Mouse (Mus musculus) hindbrain, embryonic 15.5 days (tissue): Measurements from ENCODE around the gene Bank1. TPM values are rescaled to one million over a fixed set of nuclear protein-coding genes. Genes with fewer than 3 reads are reported as not detected.
"Not testable (repeated sequence)": the region's sequence is repeated elsewhere in the genome, so short reads cannot be mapped to it uniquely, and the experiment has no call there.

ENCODE experiments used
- ATAC-seq: fragments of 200-750 bp; cut with Nextera tagmentation; 2 replicates; pipeline ENCODE4 v1.8.0; 2017; ENCODE audit warnings: low read depth, moderate number of reproducible peaks, moderate TSS enrichment; ENCODE audit not compliant: low FRiP score
- H3K27ac ChIP-seq: fragments of 300-500 bp; sonication (generic); replicated peaks from 2 replicates; pipeline ENCODE4 v1.5.1; 2015; ENCODE audit warnings: mild to moderate bottlenecking, inconsistent platforms
- H3K27me3 ChIP-seq: fragments of 300-500 bp; sonication (generic); 2 replicates; pipeline ENCODE4 v1.6.1; 2015; ENCODE audit warnings: control low read depth, inconsistent platforms
- H3K36me3 ChIP-seq: fragments of 300-500 bp; sonication (generic); 2 replicates; pipeline ENCODE4 v1.6.1; 2015; ENCODE audit warnings: control low read depth, inconsistent platforms
- H3K4me1 ChIP-seq: fragments of 300-500 bp; sonication (generic); replicated peaks from 2 replicates; pipeline ENCODE4 v1.6.1; 2015; ENCODE audit warnings: control low read depth, inconsistent platforms
- H3K4me2 ChIP-seq: fragments of 300-500 bp; sonication (generic); 2 replicates; pipeline ENCODE4 v1.6.1; 2015; ENCODE audit warnings: moderate library complexity, mild to moderate bottlenecking, inconsistent platforms
- H3K4me3 ChIP-seq: fragments of 300-500 bp; sonication (generic); 2 replicates; pipeline ENCODE4 v1.5.1; 2015; ENCODE audit warnings: mild to moderate bottlenecking, inconsistent platforms
- H3K9ac ChIP-seq: fragments of 300-500 bp; sonication (generic); 2 replicates; pipeline ENCODE4 v1.6.1; 2015; ENCODE audit warnings: inconsistent platforms
- H3K9me3 ChIP-seq: fragments of 300-500 bp; sonication (generic); 2 replicates; pipeline ENCODE4 v1.6.1; 2016; ENCODE audit warnings: control low read depth, inconsistent platforms
- WGBS: fragments of 180-500 bp; shearing (Covaris S2); methylation state at CpG from one replicate; pipeline ENCODE4 v1.1.7; 2015; 5-methylcytosine and 5-hydroxymethylcytosine counted together
- polyA plus RNA-seq: library from polyadenylated mRNA; unstranded; fragments of >200 nt; fragmentation: Nextera tagmentation; extraction: Ambion mirVana; gene quantifications from 2 replicates; pipeline ENCODE4 v1.2.1, GENCODE M21; 2015

Gene Bank1
- 0.40 and 0.46 TPM in 2 replicates for polyA plus RNA-seq

- Histone ChIP-seq H3K27me3 (no peaks in the 10 kb centered on the region), H3K9me3 (no peaks in the 10 kb centered on the region), H3K9ac (no peak within 1 kb of the TSS), H3K4me1 (no peaks in the 10 kb centered on the region), H3K27ac (no peak within 1 kb of the TSS), H3K36me3 (no peaks in the 10 kb centered on the region), H3K4me2 (no peak within 1 kb of the TSS), H3K4me3 (no peak within 1 kb of the TSS)
- WGBS: 81% methylated on average over 5 of the region's 5 CpGs
- no peak for ATAC-seq
Observed at GRCm38 (mm10) chr3:136325783-136326182, at the start of gene Bank1. TSS of gene Bank1 (minus strand) at chr3:136326066.

DNA sequence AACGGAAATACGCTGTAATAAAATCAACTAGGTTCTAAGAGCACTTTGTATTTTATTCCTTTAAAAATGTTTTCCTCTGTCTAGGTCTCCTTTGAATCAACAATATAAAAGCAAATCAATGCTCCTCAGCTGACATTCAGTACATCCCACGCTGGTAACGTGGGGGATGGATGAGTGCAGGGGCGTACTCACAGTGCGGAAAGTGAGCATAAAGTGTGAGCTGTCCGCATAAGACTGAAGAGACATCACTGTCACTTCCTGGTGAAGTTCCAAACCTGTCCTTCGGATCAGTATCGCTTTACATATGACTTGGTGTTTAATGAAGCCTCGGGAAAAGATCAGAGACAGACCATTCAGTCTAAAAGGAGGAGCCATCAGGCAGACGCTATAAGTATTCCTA is 44.0 kb upstream of the Bank1 start:
- H3K4me2 ChIP-seq: no peak overlapping the region
- H3K9me3 ChIP-seq: no peaks in the 10 kb centered on the region
- no peak overlapping the region for H3K9ac ChIP-seq
- H3K27ac ChIP-seq: no peak overlapping the region
- no peaks in the 10 kb centered on the region for H3K36me3 ChIP-seq
- H3K4me3 ChIP-seq: no peak overlapping the region
- 69% methylated on average over 11 of the region's 11 CpGs for WGBS
- H3K4me1 ChIP-seq: no peaks in the 10 kb centered on the region
- no peaks in the 10 kb centered on the region for H3K27me3 ChIP-seq
- ATAC-seq: no peak

DNA sequence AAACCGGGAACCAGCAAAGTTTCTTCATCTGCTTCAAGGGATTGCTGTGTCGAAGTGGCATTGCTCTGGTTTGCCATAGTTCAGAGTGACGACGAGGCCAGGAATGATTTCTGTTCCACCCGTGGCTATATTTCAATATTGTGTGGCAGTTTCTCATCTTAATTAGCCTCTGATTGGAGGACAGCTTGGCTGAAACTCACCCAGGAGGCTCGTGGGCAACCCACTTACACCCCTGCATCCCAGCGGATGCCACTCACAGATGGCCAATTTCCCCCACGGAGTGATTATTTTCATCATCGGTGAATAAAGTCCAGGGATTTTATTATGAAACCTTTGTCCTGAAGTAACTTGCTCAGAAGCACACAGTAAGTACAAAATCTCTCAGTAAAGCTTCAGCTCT is 43.6 kb upstream of the Bank1 start:
- no peak overlapping the region for H3K4me2 ChIP-seq
- no peak overlapping the region for H3K9ac ChIP-seq
- H3K4me3 ChIP-seq: no peak overlapping the region
- no peak overlapping the region for H3K27ac ChIP-seq
- WGBS: 63% methylated on average over 9 of the region's 9 CpGs
- no peaks in the 10 kb centered on the region for H3K9me3 ChIP-seq
- H3K4me1 ChIP-seq: no peaks in the 10 kb centered on the region
- H3K27me3 ChIP-seq: no peaks in the 10 kb centered on the region
- ATAC-seq: no peak
- no peaks in the 10 kb centered on the region for H3K36me3 ChIP-seq

- Histone ChIP-seq H3K9me3 (no peaks in the 10 kb centered on the region), H3K4me2 (no peak overlapping the region), H3K27ac (no peak overlapping the region), H3K9ac (no peak overlapping the region), H3K4me3 (no peak overlapping the region), H3K36me3 (no peaks in the 10 kb centered on the region), H3K27me3 (no peaks in the 10 kb centered on the region), H3K4me1 (no peaks in the 10 kb centered on the region)
- ATAC-seq: no peak
- WGBS: 88% methylated on average over 4 of the region's 4 CpGs
Observed at GRCm38 (mm10) chr3:136368505-136368999, 42.7 kb upstream of the Bank1 start.

DNA sequence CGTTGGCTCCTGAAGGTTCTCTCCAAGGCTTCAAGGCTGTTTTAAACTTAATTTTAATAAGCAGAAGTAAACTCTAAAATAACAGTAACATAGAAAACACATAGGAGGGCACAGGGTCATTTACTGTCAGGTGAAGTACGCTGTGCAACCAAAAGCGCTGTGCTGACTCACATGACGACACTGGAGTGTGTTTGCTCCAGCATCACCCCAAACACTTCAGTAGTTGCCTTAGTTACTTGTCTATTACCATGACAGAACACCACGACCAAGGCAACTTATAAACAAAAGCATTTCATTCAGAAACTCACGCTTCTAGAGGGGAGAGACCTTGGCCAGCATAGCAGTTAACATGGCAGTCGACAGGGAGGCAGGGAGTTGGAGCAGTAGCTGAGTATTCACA is 23.8 kb upstream of the Bank1 start:
- ATAC-seq: no peak
- Histone ChIP-seq H3K27me3 (no peaks in the 10 kb centered on the region), H3K9me3 (no peaks in the 10 kb centered on the region), H3K27ac (no peak overlapping the region), H3K9ac (no peak overlapping the region), H3K4me3 (no peak overlapping the region), H3K4me2 (no peak overlapping the region), H3K4me1 (no peaks in the 10 kb centered on the region), H3K36me3 (no peaks in the 10 kb centered on the region)
- WGBS: 65% methylated on average over 7 of the region's 7 CpGs

DNA sequence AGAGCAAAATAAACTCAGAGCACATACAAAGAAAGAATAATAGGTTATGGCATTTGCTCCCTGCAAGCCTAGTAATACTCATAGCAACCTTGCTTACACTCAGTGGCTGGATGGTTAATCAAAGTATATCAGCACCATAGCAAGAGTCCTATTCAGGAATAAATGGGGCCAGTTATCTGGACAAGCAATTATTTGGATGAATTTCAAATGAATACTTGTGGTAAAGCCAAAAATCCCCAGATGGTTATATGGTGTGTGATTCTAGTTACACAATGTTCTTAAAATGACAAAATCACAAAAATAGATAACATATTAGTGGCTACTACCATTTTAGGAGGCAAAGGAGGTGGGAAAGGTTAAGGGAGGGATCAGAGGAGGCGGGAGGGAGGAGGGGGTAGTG is 22.7 kb upstream of the Bank1 start:
- Histone ChIP-seq H3K27me3 (no peaks in the 10 kb centered on the region), H3K4me1 (no peaks in the 10 kb centered on the region), H3K9ac (no peak overlapping the region), H3K9me3 (no peaks in the 10 kb centered on the region), H3K36me3 (no peaks in the 10 kb centered on the region), H3K4me3 (no peak overlapping the region), H3K27ac (no peak overlapping the region), H3K4me2 (no peak overlapping the region)
- 83% methylated on average over 1 of the region's 1 CpGs for WGBS
- no peak for ATAC-seq

DNA sequence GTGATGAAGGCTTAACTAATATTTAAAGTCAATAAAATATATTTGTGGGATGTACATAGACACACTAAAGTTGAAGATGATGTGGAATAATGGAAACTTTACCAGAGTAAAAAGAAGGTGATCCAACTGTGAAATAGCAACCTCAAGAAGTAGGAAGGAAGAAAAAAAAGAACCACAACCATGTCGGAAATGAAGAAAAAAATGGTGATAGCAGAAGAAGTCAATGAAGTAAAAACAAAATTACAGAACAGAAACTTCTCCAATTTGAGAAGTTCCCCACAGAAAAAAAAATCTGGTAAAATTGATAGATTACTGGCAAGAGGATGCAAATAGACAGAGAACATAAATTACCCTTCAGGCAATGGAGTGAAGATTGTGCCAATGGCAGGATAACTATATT is 21.4 kb upstream of the Bank1 start:
- no peak overlapping the region for H3K9ac ChIP-seq
- no peak overlapping the region for H3K4me2 ChIP-seq
- no peaks in the 10 kb centered on the region for H3K27me3 ChIP-seq
- H3K9me3 ChIP-seq: no peaks in the 10 kb centered on the region
- no peak for ATAC-seq
- no peaks in the 10 kb centered on the region for H3K36me3 ChIP-seq
- 92% methylated on average over 1 of the region's 1 CpGs for WGBS
- H3K27ac ChIP-seq: no peak overlapping the region
- no peaks in the 10 kb centered on the region for H3K4me1 ChIP-seq
- no peak overlapping the region for H3K4me3 ChIP-seq

DNA sequence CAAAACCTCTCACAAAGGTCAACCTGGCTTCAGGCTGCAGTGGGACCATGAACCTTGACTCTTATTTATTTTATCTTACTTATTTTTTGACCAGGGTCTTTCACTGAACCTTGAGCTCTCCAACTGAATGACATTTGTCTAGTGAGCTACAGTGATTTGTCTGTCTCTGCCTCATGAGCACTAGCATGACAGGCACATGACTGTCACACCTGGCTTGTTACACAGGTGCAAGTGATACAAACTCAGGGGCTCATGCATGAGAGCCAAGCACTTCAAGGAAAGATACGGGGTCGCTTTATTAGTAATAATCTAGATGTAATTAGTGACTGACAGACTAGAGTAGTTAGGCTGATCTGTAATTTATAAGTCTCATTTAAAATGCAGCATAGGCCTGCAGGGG is 16.0 kb upstream of the Bank1 start:
- Histone ChIP-seq H3K27ac (no peak overlapping the region), H3K4me1 (no peaks in the 10 kb centered on the region), H3K4me3 (no peak overlapping the region), H3K9ac (no peak overlapping the region), H3K36me3 (no peaks in the 10 kb centered on the region), H3K9me3 (no peaks in the 10 kb centered on the region), H3K27me3 (no peaks in the 10 kb centered on the region), H3K4me2 (no peak overlapping the region)
- ATAC-seq: no peak
- WGBS: 63% methylated on average over 2 of the region's 2 CpGs

GRCm38 (mm10) chr3:136339896-136340295 is 14.0 kb upstream of the Bank1 start:
- no peak overlapping the region for H3K9ac ChIP-seq
- ATAC-seq: no peak
- no peaks in the 10 kb centered on the region for H3K9me3 ChIP-seq
- no peak overlapping the region for H3K27ac ChIP-seq
- H3K27me3 ChIP-seq: no peaks in the 10 kb centered on the region
- no peak overlapping the region for H3K4me2 ChIP-seq
- H3K4me1 ChIP-seq: no peaks in the 10 kb centered on the region
- H3K4me3 ChIP-seq: no peak overlapping the region
- H3K36me3 ChIP-seq: no peaks in the 10 kb centered on the region
- WGBS: 90% methylated on average over 2 of the region's 2 CpGs

DNA sequence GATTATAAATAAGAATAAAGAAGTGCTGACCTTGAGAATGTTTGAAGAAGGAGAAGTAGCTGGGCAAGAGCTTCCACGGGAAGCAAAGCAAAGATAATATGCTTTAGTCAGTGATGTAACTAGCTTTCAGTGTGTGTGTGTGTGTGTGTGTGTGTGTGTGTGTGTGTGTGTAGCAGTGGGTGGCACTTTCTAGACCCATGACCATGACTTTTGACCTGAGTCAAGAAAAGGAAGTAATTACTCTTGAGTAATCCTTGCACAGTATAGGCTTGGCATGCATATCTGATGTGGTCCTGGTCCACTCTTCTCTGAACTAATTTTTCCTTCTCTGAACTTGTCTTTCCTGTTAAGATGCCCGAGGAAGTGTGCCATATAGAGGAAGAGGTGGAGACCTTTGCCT is 5.3 kb upstream of the Bank1 start:
- Histone ChIP-seq H3K9me3 (no peaks in the 10 kb centered on the region), H3K4me1 (no peaks in the 10 kb centered on the region), H3K4me2 (no peak overlapping the region), H3K9ac (no peak overlapping the region), H3K36me3 (no peaks in the 10 kb centered on the region), H3K27me3 (0 out of 2 replicates have a peak, but pooled peaks cover 4% of the 10 kb centered on the region), H3K4me3 (no peak overlapping the region), H3K27ac (no peak overlapping the region)
- ATAC-seq: no peak
- 75% methylated on average over 2 of the region's 2 CpGs for WGBS

GRCm38 (mm10) chr3:136330043-136330442 is 4.2 kb upstream of the Bank1 start:
- Histone ChIP-seq H3K4me1 (no peaks in the 10 kb centered on the region), H3K4me3 (no peak overlapping the region), H3K27ac (no peak overlapping the region), H3K9ac (no peak overlapping the region), H3K27me3 (0 out of 2 replicates have a peak, but pooled peaks cover 4% of the 10 kb centered on the region), H3K36me3 (no peaks in the 10 kb centered on the region), H3K9me3 (no peaks in the 10 kb centered on the region), H3K4me2 (no peak overlapping the region)
- ATAC-seq: no peak

DNA sequence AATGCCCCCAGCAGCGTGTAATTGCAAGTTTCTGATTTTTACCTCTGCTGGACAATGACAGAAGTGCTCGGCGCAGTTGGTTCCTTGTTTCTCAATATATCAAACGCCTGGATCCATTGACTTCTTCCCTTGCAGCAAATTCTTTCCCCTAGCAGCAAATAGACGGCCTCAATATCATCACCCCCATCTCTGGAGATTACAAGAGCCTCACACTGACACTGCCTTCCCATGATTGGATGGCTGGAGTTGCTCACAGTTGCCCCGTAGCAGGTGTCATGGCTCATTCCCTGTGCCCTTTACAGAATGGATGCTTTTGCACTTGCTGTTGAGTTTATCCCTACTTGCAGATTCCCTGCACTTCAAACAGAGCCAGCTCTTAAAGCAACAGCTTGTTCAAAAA is 3.3 kb upstream of the Bank1 start:
- Histone ChIP-seq H3K9me3 (no peaks in the 10 kb centered on the region), H3K4me3 (no peak overlapping the region), H3K4me2 (no peak overlapping the region), H3K4me1 (no peaks in the 10 kb centered on the region), H3K36me3 (no peaks in the 10 kb centered on the region), H3K9ac (no peak overlapping the region), H3K27ac (no peak overlapping the region), H3K27me3 (0 out of 2 replicates have a peak, but pooled peaks cover 4% of the 10 kb centered on the region)
- WGBS: 32% methylated on average over 6 of the region's 6 CpGs
- no peak for ATAC-seq

DNA sequence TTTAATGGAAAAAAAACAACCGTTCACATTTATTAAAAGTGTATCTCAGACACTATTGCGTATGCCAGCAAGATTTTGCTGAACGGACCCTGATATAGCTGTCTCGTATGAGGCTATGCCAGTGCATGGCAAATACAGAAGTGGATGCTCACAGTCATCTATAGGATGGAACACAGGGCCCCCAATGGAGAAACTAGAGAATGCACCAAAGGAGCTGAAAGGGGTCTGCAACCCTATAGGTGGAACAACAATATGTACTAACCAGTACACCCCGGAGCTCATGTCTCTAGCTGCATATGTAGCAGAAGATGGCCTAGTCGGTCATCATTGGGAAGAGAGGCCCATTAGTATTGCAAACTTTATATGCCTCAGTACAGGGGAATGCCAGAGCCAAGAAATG is 1.1 kb downstream of the Bank1 start:
- H3K27ac ChIP-seq, H3K36me3 ChIP-seq, H3K4me1 ChIP-seq, H3K9me3 ChIP-seq, H3K4me2 ChIP-seq, H3K9ac ChIP-seq, H3K27me3 ChIP-seq, H3K4me3 ChIP-seq, ATAC-seq: not testable (repeated sequence)
- WGBS: 93% methylated on average over 6 of the region's 6 CpGs
